Comparison of ENCODE assay signal across 13 mouse cellular contexts in genomic region chr5:35133468-35133867, GRCm38 (mm10).
"Had no signal": no experiment of that assay in that cellular context is flagged by ENCODE, and none has a peak within 500 bp of the region (broad histone marks: within the 10 kb centered on the region; RNA-seq: fewer than 3 reads in every experiment).

No protein-coding gene starts in this region.

- DNase-seq: gastrocnemius, adult 2 months; gastrocnemius, postnatal 10 days; gastrocnemius, postnatal 25 days; heart, adult 2 months; heart, postnatal 10 days; heart, postnatal 4 days; kidney, adult 18-20 months; kidney, adult 8-10 months; kidney, postnatal 10 days; kidney, postnatal 25 days; kidney, postnatal 4 days; liver; liver, embryonic 13.5 days had no signal
